Mouse (Mus musculus): ENCODE data around the gene Fam71d.

Gene Fam71d

DNA sequence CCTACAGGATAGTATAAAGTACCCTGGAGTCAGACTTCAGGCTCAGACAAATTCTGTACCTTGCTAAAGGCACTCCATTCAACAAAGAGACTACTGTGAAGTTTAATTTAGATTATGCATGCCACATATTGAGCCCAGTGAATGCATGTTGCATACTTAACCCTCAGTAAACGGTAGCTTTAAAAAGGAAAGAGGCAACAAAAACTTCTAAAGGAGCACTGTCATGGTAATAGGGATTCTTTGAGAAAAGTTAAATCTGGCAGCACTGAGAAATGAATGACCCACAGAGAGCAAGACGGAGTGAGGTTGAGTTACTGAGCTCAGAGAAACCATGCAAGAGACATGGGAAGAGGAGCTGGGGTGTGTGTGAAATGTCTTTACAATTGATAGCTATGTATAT is 86.6 kb downstream of the Fam71d start:
- no peak for DNase-seq

DNA sequence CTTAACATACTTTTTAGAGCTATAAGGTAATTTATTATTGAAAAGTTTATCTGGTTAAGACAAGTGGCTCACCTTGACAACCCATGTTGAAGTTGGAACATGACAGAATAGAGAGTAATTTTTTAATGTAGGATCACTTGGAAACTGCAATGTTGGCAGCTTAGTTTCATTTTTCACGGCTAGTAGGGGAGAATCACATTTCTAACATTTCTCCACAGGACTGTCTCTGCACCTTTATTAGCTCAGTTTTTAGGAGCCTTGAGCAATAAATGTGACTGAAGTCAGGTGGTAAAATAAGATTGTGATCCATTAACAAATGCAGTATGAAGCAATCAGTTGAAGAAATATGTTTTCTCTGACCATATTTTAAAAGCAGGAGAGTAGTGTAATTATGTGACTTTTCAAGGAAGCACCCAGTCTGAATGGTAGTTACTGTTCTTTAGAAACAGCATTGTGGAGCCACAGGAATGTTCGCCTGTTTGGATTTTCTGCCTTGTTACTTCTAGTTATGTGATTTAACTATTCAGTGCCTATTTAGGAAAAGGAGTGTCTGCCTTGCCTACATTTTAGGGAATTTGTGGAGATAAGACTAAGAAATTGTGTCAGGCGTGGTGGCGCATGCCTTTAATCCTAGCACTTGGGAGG is 87.2 kb downstream of the Fam71d start:
- no peak for DNase-seq

Data from right cerebral cortex, postnatal 14 days (tissue).